Mouse (Mus musculus) forelimb bud, embryonic 11.5 days (tissue): ENCODE measurements around the gene Gm28729.
A peak's percentile ranks its signal among the peaks of the same experiment; 100 is the strongest.
"Not testable (repeated sequence)": the region's sequence is repeated elsewhere in the genome, so short reads cannot be mapped to it uniquely, and the experiment has no call there.

Experiments used
- DNase-seq: peaks from one replicate; pipeline ENCODE4 v3.0.0-alpha.2; 2012; ENCODE audit warnings: low read depth, low spot score

Gene Gm28729

GRCm38 (mm10) chr9:96524972-96525506 lies at the start of gene Gm28729:
Gm28729 (minus strand) TSS chr9:96525264.
- DNase-seq, result no peak

- DNase-seq, result no peak
Measured at GRCm38 (mm10) chr9:96573252-96573651, 48.2 kb upstream of the Gm28729 start.

DNA sequence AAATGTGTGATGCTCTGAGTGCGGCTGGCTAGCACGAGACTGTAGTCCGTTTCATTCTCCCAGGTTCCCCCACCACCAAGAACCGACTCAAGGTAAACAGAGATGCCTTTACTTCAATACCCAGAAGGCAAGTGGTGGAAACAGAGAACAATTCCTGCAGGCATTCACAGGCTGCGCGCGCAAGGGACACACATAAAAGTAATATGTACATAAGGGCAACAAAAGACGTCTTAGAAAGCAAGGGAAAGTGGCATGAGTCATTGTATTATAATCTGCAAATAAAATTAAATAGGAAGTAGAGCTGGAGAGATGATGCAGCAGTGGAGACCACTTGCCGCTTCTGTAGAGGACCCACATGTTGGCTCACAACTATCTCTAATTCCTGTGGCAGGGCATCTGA lies 47.7 kb upstream of the Gm28729 start:
- no peak for DNase-seq

- DNase-seq, result no peak
Measured at GRCm38 (mm10) chr9:96566470-96566996, 41.5 kb upstream of the Gm28729 start.

- no peak for DNase-seq
Measured at GRCm38 (mm10) chr9:96563501-96563900, 38.4 kb upstream of the Gm28729 start.

DNA sequence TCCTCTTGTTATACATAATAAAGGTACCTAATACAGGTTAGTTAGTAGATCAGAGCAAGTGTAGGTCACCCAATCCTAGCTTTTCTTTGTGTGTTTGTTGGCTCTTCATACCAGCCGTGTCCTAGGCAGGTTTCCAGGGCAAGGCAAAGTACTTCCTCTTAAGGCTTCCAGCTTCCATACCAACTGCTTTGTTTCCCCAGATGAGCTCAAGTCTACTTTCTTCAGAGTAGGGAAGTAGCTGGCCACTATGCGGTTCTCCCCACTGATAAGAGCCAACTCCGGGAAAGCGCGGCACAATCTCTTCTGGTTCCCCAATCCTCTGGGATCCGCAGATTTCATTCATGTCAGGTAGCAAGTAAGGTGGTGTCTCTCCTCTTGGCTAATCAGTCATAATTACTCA lies 34.1 kb upstream of the Gm28729 start:
- DNase-seq, result no peak

DNA sequence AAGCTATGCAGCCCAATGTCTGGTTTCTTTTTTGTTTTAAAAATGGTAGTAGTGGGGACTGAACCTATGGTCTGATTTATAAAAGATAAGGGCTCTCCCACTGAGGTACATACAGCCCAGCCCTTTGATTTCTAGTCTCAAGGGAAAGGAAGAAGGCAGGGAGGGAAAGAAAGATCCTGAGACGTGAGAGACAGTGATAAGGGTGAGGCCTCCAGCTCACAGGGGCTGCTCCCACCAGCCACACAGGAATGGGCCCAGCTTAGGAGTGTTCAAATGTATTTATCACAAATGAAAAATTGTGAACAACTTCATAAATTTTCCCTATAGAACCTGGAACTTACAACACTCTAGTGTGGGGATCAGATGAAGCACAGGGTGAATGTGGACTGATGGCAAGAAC lies 33.5 kb upstream of the Gm28729 start:
- no peak for DNase-seq

DNA sequence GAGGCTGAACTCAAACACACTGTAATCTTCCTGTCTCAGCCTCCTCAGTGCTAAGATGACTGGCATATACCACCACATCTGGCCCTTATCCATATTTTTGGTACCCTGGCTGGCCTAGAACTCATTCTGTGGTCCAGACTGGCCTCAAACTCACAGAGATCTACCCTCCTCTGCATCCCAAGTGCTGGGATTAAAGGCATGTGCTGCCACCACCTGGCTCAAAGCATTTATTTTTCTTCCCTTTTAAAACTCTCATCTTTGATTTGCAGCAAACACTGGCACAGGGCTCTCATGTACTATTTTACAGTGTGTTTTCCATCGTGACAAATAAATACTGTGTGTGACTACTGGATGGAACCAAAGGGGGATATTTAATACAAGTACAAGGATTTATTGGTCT lies 29.0 kb upstream of the Gm28729 start:
- no peak for DNase-seq

DNA sequence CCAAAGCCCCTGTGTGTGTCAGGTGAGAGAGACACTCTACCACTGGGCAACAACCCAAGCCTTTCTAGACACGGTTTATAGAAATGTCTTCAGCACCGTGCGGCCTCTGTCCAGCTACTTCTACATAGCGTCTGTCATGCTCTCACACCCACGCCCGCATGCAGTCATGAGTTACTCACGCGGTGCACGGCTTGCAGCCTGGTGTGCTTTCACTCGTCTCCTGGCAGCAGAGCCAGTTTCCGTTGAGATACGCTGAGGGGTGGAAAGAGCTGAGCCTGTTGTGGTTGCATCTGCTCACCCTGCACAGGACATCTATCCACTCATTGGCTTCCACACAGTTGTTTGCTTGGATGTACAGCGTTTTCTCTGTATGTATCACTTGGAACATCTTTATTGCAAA lies 20.3 kb upstream of the Gm28729 start:
- DNase-seq, result no peak

- DNase-seq, result peak; percentile 64
Measured at GRCm38 (mm10) chr9:96543643-96544640, 18.9 kb upstream of the Gm28729 start.

- DNase-seq, result no peak
Measured at GRCm38 (mm10) chr9:96538916-96539315, 13.9 kb upstream of the Gm28729 start.

DNA sequence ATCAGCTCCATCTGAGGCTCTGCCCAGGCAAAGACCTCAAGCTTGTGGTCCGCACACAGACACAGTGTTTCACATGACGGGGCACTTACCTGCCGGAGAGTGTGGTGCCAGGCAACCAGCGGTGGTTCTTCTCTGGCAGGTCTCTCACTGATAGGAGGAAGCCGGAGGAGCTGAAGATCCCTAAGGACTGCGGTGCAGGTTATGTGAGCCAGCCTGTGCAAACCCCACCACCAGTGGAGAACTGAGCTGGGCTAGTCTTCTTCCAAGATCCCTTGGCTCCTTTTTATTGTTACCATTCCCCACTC lies 12.5 kb upstream of the Gm28729 start:
- no peak for DNase-seq

GRCm38 (mm10) chr9:96536895-96537614 lies 12.0 kb upstream of the Gm28729 start:
- DNase-seq, result no peak

- DNase-seq, result not testable (repeated sequence)
Measured at GRCm38 (mm10) chr9:96536093-96536492, 11.0 kb upstream of the Gm28729 start.

DNA sequence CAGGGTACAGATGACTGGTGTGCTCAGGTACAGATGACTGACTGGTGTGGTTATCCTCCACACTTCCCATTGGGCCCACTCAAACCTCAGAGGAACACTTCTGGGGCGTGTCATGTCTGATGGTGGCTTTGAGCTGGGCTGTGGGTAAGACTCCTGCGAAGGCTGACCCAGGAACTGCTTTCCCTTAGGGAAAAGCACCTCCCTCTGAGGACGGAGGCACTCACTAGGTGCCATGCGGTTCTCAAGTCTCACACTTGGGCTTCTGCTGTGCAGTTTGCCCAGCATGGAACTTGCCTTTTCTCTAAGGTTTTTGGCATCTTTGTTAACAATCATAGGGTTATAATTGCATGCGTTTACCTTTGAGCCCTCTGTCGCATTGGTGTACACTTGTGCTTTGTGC lies 10.4 kb upstream of the Gm28729 start:
- no peak for DNase-seq

GRCm38 (mm10) chr9:96534256-96534655 lies 9.2 kb upstream of the Gm28729 start:
- DNase-seq, result no peak

DNA sequence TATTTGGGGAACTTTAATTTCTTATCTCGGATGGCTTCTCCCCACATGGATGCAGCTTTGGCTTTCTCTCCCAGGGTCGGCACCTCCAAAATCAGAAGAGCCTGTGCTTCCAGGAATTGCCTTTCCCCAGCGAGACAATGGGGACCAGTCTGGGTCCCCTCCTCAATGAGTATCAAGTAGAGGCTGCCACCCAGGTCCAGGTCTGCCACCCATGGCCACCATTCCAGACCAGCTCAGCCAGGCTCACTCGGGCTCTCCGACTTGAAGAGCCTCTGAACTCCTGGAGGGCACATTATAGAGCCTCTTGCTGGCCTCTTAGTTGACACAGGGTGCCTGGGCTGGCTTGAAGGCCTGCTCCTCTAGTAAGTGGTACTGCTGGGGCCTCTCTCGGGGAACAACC lies 8.4 kb upstream of the Gm28729 start:
- DNase-seq, result no peak

DNA sequence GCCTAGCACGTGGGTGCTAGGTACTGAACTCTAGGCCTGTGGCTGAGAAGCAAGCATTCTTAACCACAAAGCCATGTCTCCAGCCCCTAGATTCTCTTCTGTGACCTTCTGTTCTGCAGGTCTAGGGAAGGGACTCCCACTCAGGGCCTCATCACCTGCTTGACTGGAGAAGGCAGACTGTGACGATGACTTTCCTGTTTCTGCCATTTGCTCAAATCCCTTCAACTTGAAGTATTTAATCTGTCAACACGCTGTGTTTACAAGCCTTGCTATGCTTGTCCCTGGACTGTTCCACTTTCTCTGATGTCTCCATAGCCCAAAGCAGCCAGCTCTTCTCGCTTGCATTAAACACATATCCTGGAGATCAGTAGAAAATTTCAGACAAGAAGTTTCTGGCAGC lies 7.5 kb upstream of the Gm28729 start:
- no peak for DNase-seq

GRCm38 (mm10) chr9:96530674-96531081 lies 5.6 kb upstream of the Gm28729 start:
- DNase-seq, result no peak

- no peak for DNase-seq
Measured at GRCm38 (mm10) chr9:96529961-96530673, 5.1 kb upstream of the Gm28729 start.

DNA sequence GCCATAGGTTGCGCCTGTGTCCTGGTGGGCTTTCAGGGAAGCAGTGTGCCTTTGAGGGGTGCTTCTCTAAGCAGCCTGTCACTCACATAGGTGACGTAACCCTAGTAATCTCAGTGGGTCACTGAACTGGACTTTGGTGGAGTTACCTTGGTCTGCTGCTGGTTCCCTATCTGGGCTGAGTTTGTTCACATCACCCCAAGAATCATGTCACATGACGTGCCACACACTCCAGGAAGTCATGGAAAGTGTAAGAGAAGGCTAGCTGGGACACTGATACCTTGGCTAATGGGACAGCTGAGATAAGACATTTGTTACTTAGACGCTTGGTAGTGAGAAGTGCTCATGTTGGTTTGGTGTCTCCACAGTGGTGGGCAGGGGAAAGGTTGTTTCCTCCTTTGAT lies 947 bp upstream of the Gm28729 start:
- DNase-seq, result no peak

- no peak for DNase-seq
Measured at GRCm38 (mm10) chr9:96523148-96523547, 1.9 kb downstream of the Gm28729 start.
